Mouse (Mus musculus) midbrain, embryonic 13.5 days (tissue): ENCODE measurements around the gene Tmem223. TPM values are rescaled to one million over a fixed set of nuclear protein-coding genes. Genes with fewer than 3 reads are reported as not detected.
A peak's percentile ranks its signal among the peaks of the same experiment; 100 is the strongest.

ENCODE experiments used
- ATAC-seq: fragments of 200-750 bp; cut with Nextera tagmentation; 2 replicates; pipeline ENCODE4 v1.8.0; 2017; ENCODE audit warnings: mild to moderate bottlenecking, moderate TSS enrichment, moderate library complexity
- H3K27ac ChIP-seq: fragments of 300-500 bp; sonication (generic); 2 replicates; pipeline ENCODE4 v1.5.1; 2015; ENCODE audit warnings: inconsistent platforms, mild to moderate bottlenecking, moderate library complexity
- H3K27me3 ChIP-seq: fragments of 300-500 bp; sonication (generic); 2 replicates; pipeline ENCODE4 v1.6.1; 2015; ENCODE audit warnings: mild to moderate bottlenecking, inconsistent platforms
- H3K36me3 ChIP-seq: fragments of 300-500 bp; sonication (generic); 2 replicates; pipeline ENCODE4 v1.6.1; 2015; ENCODE audit warnings: mild to moderate bottlenecking, inconsistent platforms
- H3K4me1 ChIP-seq: fragments of 300-500 bp; sonication (generic); replicated peaks from 2 replicates; pipeline ENCODE4 v1.6.1; 2015; ENCODE audit warnings: inconsistent platforms
- H3K4me2 ChIP-seq: fragments of 300-500 bp; sonication (generic); replicated peaks from 2 replicates; pipeline ENCODE4 v1.6.1; 2015; ENCODE audit warnings: moderate library complexity, mild to moderate bottlenecking, inconsistent platforms
- H3K4me3 ChIP-seq: fragments of 300-500 bp; sonication (generic); replicated peaks from 2 replicates; pipeline ENCODE4 v1.5.1; 2015; ENCODE audit warnings: mild to moderate bottlenecking, inconsistent platforms
- H3K9ac ChIP-seq: fragments of 300-500 bp; sonication (generic); replicated peaks from 2 replicates; pipeline ENCODE4 v1.6.1; 2015; ENCODE audit warnings: mild to moderate bottlenecking, inconsistent platforms
- H3K9me3 ChIP-seq: fragments of 300-500 bp; sonication (generic); 2 replicates; pipeline ENCODE4 v1.6.1; 2016; ENCODE audit warnings: mild to moderate bottlenecking, inconsistent platforms
- WGBS: fragments of 180-500 bp; shearing (Covaris S2); methylation state at CpG from one replicate; pipeline ENCODE4 v1.1.7; 2015; 5-methylcytosine and 5-hydroxymethylcytosine counted together
- microRNA-seq: library from miRNA; unstranded; fragments of <30 nt; microRNA quantifications from one replicate; pipeline ENCODE4, GENCODE M21; 2016
- polyA plus RNA-seq: library from polyadenylated mRNA; unstranded; fragments of >200 nt; fragmentation: Nextera tagmentation; extraction: Ambion mirVana; gene quantifications from 2 replicates; pipeline ENCODE4 v1.2.1, GENCODE M21; 2015

The Tmem223 gene
- polyA plus RNA-seq, 1 experiment from 2014 or later: 264 TPM

GRCm38 (mm10) chr19:8817001-8817400 lies 46.2 kb downstream of the Tmem223 start:
- peak overlapping the region; percentile 50 for H3K9ac ChIP-seq
- H3K36me3 ChIP-seq: peaks cover 33% of the 10 kb centered on the region
- no peaks in the 10 kb centered on the region for H3K9me3 ChIP-seq
- ATAC-seq: no peak
- 40% methylated on average over 3 of the region's 3 CpGs for WGBS
- no peak overlapping the region for H3K27ac ChIP-seq
- peak overlapping the region; percentile 26 for H3K4me2 ChIP-seq
- H3K4me3 ChIP-seq: peak overlapping the region; percentile 9
- peaks cover 49% of the 10 kb centered on the region for H3K4me1 ChIP-seq
- no peaks in the 10 kb centered on the region for H3K27me3 ChIP-seq

GRCm38 (mm10) chr19:8818301-8818798 lies 47.6 kb downstream of the Tmem223 start:
- Histone ChIP-seq H3K27me3 (no peaks in the 10 kb centered on the region), H3K4me1 (peaks cover 62% of the 10 kb centered on the region), H3K9me3 (no peaks in the 10 kb centered on the region), H3K9ac (peak overlapping the region; percentile 84), H3K4me3 (peak overlapping the region; percentile 81), H3K4me2 (peak overlapping the region; percentile 98), H3K27ac (peak overlapping the region; percentile 96), H3K36me3 (peaks cover 28% of the 10 kb centered on the region)
- 31% methylated on average over 14 of the region's 14 CpGs for WGBS
- ATAC-seq: no peak

- peak; percentile 95 for ATAC-seq
- H3K4me1 ChIP-seq: peaks cover 62% of the 10 kb centered on the region
These were observed 48.2 kb downstream of the Tmem223 start, which contains the start of gene Ttc9c for GRCm38 (mm10) chr19:8818801-8819595. Ttc9c (minus strand) TSS chr19:8819333.

GRCm38 (mm10) chr19:8819596-8820423 lies 49.0 kb downstream of the Tmem223 start, which contains the start of gene Hnrnpul2:
Hnrnpul2 (plus strand) TSS chr19:8820010.
- H3K4me3 ChIP-seq: peak within 1 kb of the TSS; percentile 81
- H3K27ac ChIP-seq: peak within 1 kb of the TSS; percentile 96
- ATAC-seq: peak; percentile 97
- H3K4me1 ChIP-seq: peaks cover 62% of the 10 kb centered on the region
- H3K27me3 ChIP-seq: no peaks in the 10 kb centered on the region
- peak within 1 kb of the TSS; percentile 93 for H3K9ac ChIP-seq
- H3K4me2 ChIP-seq: peak within 1 kb of the TSS; percentile 98
- peaks cover 32% of the 10 kb centered on the region for H3K36me3 ChIP-seq
- no peaks in the 10 kb centered on the region for H3K9me3 ChIP-seq
- WGBS: under 1% methylated on average over 82 of the region's 83 CpGs

More at GRCm38 (mm10) chr19:8818801-8819595, 48.2 kb downstream of the Tmem223 start, which contains the start of gene Ttc9c:
- Histone ChIP-seq H3K9ac (peak within 1 kb of the TSS; percentile 93), H3K4me2 (peak within 1 kb of the TSS; percentile 98), H3K36me3 (peaks cover 30% of the 10 kb centered on the region), H3K27me3 (no peaks in the 10 kb centered on the region), H3K27ac (peak within 1 kb of the TSS; percentile 96), H3K4me3 (peak within 1 kb of the TSS; percentile 81), H3K9me3 (no peaks in the 10 kb centered on the region)
- under 1% methylated on average over 33 of the region's 33 CpGs for WGBS

GRCm38 (mm10) chr19:8820424-8820956 lies 49.7 kb downstream of the Tmem223 start:
- peak overlapping the region; percentile 93 for H3K9ac ChIP-seq

GRCm38 (mm10) chr19:8821146-8821545 lies 50.4 kb downstream of the Tmem223 start:
- peak overlapping the region; percentile 93 for H3K9ac ChIP-seq
- peak overlapping the region; percentile 96 for H3K27ac ChIP-seq
- H3K4me2 ChIP-seq: peak overlapping the region; percentile 98
- peaks cover 34% of the 10 kb centered on the region for H3K36me3 ChIP-seq
- H3K4me1 ChIP-seq: peaks cover 52% of the 10 kb centered on the region
- ATAC-seq: no peak
- no peaks in the 10 kb centered on the region for H3K27me3 ChIP-seq
- H3K4me3 ChIP-seq: peak overlapping the region; percentile 81
- WGBS: 4% methylated on average over 7 of the region's 7 CpGs
- H3K9me3 ChIP-seq: no peaks in the 10 kb centered on the region

More at GRCm38 (mm10) chr19:8820424-8820956, 49.7 kb downstream of the Tmem223 start:
- Histone ChIP-seq H3K36me3 (peaks cover 33% of the 10 kb centered on the region), H3K4me3 (peak overlapping the region; percentile 81), H3K4me2 (peak overlapping the region; percentile 98), H3K27ac (peak overlapping the region; percentile 96), H3K27me3 (no peaks in the 10 kb centered on the region), H3K9me3 (no peaks in the 10 kb centered on the region), H3K4me1 (peaks cover 58% of the 10 kb centered on the region)
- no peak; the same call in 1 of the 2 replicates for ATAC-seq
- under 1% methylated on average over 48 of the region's 48 CpGs for WGBS

Small RNAs within 50 kb of the gene (microRNA-seq; reads per million reads assigned to microRNA genes)
- not detected for gene Mir6992

Other genes with a start within 250 kb of the Tmem223 start
- 3.8 and 4.2 TPM in 2 replicates for gene Slc22a8, start 179.7 kb upstream of the Tmem223 start, polyA plus RNA-seq
- 8.5 and 9.5 TPM in 2 replicates for gene Slc22a6, start 153.0 kb upstream of the Tmem223 start, polyA plus RNA-seq
- 0.31 and 0.58 TPM in 2 replicates for gene Chrm1, start 107.2 kb upstream of the Tmem223 start, polyA plus RNA-seq
- 151 and 153 TPM in 2 replicates for gene Slc3a2, start 47.6 kb upstream of the Tmem223 start, polyA plus RNA-seq
- gene Wdr74, start 35.2 kb upstream of the Tmem223 start, polyA plus RNA-seq: 89.1 and 93.4 TPM in 2 replicates
- gene 1700092M07Rik, start 30.3 kb upstream of the Tmem223 start, polyA plus RNA-seq: 2.2 and 2.5 TPM in 2 replicates
- gene Stx5a, start 29.6 kb upstream of the Tmem223 start, polyA plus RNA-seq: 121 and 127 TPM in 2 replicates
- 195 and 206 TPM in 2 replicates for gene Nxf1, start 13.9 kb upstream of the Tmem223 start, polyA plus RNA-seq
- gene Tmem179b, start 3.5 kb downstream of the Tmem223 start, polyA plus RNA-seq: 35.8 and 38.1 TPM in 2 replicates
- gene Taf6l, start 15.4 kb downstream of the Tmem223 start, polyA plus RNA-seq: 28.8 and 30.5 TPM in 2 replicates
- gene Polr2g, start 27.6 kb downstream of the Tmem223 start, polyA plus RNA-seq: 163 and 164 TPM in 2 replicates
- 8.1 and 8.3 TPM in 2 replicates for gene Zbtb3, start 31.6 kb downstream of the Tmem223 start, polyA plus RNA-seq
- 66.1 and 70.3 TPM in 2 replicates for gene Ttc9c, start 48.3 kb downstream of the Tmem223 start, polyA plus RNA-seq
- gene Hnrnpul2, start 49.0 kb downstream of the Tmem223 start, polyA plus RNA-seq: 6.1 and 6.4 TPM in 2 replicates
- gene AC129217.1, start 58.8 kb downstream of the Tmem223 start, polyA plus RNA-seq: not detected in 2 replicates
- gene Bscl2, start 66.5 kb downstream of the Tmem223 start, polyA plus RNA-seq: 78.9 and 83.7 TPM in 2 replicates
- gene Gng3, start 68.2 kb downstream of the Tmem223 start, polyA plus RNA-seq: 310 and 338 TPM in 2 replicates
- gene Lrrn4cl, start 79.8 kb downstream of the Tmem223 start, polyA plus RNA-seq: 0.23 and 0.62 TPM in 2 replicates
- 167 and 168 TPM in 2 replicates for gene Ubxn1, start 100.5 kb downstream of the Tmem223 start, polyA plus RNA-seq
- 66.5 and 71.5 TPM in 2 replicates for gene Uqcc3, start 109.9 kb downstream of the Tmem223 start, polyA plus RNA-seq
- gene Lbhd1, start 112.7 kb downstream of the Tmem223 start, polyA plus RNA-seq: 61.5 and 61.8 TPM in 2 replicates
- not detected in 2 replicates for gene Gm49403, start 112.9 kb downstream of the Tmem223 start, polyA plus RNA-seq
- gene 1810009A15Rik, start 117.9 kb downstream of the Tmem223 start, polyA plus RNA-seq: 56.1 and 70.3 TPM in 2 replicates
- gene Gm49416, start 117.9 kb downstream of the Tmem223 start, polyA plus RNA-seq: 0.54 TPM in 1 of 2 replicates, not detected in the other
- 34.8 and 38.9 TPM in 2 replicates for gene Ints5, start 122.0 kb downstream of the Tmem223 start, polyA plus RNA-seq
- gene Ganab, start 127.1 kb downstream of the Tmem223 start, polyA plus RNA-seq: 96.8 and 99.8 TPM in 2 replicates
- 82.2 and 89.5 TPM in 2 replicates for gene B3gat3, start 149.4 kb downstream of the Tmem223 start, polyA plus RNA-seq
- gene Rom1, start 158.4 kb downstream of the Tmem223 start, polyA plus RNA-seq: 1.9 and 2.4 TPM in 2 replicates
- gene Eml3, start 158.6 kb downstream of the Tmem223 start, polyA plus RNA-seq: 8.7 and 9.2 TPM in 2 replicates
- gene Mta2, start 170.9 kb downstream of the Tmem223 start, polyA plus RNA-seq: 149 and 153 TPM in 2 replicates
- 32.4 and 32.6 TPM in 2 replicates for gene Tut1, start 182.9 kb downstream of the Tmem223 start, polyA plus RNA-seq
- 334 and 335 TPM in 2 replicates for gene Eef1g, start 196.0 kb downstream of the Tmem223 start, polyA plus RNA-seq
- 3.7 and 4.9 TPM in 2 replicates for gene Ahnak, start 218.3 kb downstream of the Tmem223 start, polyA plus RNA-seq